ENCODE assay signal across 10 mouse cellular contexts in genomic region chr9:46440226-46440625, GRCm38 (mm10).
"Had no signal": no experiment of that assay in that cellular context is flagged by ENCODE, and none has a peak within 500 bp of the region (broad histone marks: within the 10 kb centered on the region; RNA-seq: fewer than 3 reads in every experiment).

No protein-coding gene starts in this region.

- DNase-seq: kidney, postnatal 14 days; layer of hippocampus, postnatal 36 days; liver, embryonic 13.5 days; lung, adult 2 months; lung, postnatal 14 days; lung, postnatal 4 days; midbrain, embryonic 14.5 days; right cerebral cortex, postnatal 25 days; spleen, adult 18-20 months; thymus, postnatal 25 days had no signal
